Mouse (Mus musculus): ENCODE data around the gene F3.

Gene F3

GRCm38 (mm10) chr3:121722971-121723844 is at the start of gene F3:
Gene F3, plus strand, starts transcription at chr3:121723537.
- DNase-seq (ENCODE audit: low spot score in 2 of 2): peak; percentile 70 to 82

GRCm38 (mm10) chr3:121678935-121679334 is 44.4 kb upstream of the F3 start:
- DNase-seq (ENCODE audit: low spot score in 2 of 2): no peak

GRCm38 (mm10) chr3:121679443-121679842 is 43.9 kb upstream of the F3 start:
- no peak for DNase-seq (ENCODE audit: low spot score in 2 of 2)

- DNase-seq (ENCODE audit: low spot score in 2 of 2): no peak
Measured at GRCm38 (mm10) chr3:121680187-121680586, 43.1 kb upstream of the F3 start.

- no peak for DNase-seq (ENCODE audit: low spot score in 2 of 2)
Measured at GRCm38 (mm10) chr3:121682439-121683411, 40.6 kb upstream of the F3 start.

GRCm38 (mm10) chr3:121684552-121684951 is 38.8 kb upstream of the F3 start:
- no peak for DNase-seq (ENCODE audit: low spot score in 2 of 2)

- DNase-seq (ENCODE audit: low spot score in 2 of 2): no peak
Measured at GRCm38 (mm10) chr3:121684963-121685362, 38.4 kb upstream of the F3 start.

- no peak for DNase-seq (ENCODE audit: low spot score in 2 of 2)
Measured at GRCm38 (mm10) chr3:121685985-121686384, 37.4 kb upstream of the F3 start.

- no peak for DNase-seq (ENCODE audit: low spot score in 2 of 2)
Measured at GRCm38 (mm10) chr3:121686408-121686911, 36.9 kb upstream of the F3 start.

GRCm38 (mm10) chr3:121687741-121688140 is 35.6 kb upstream of the F3 start:
- DNase-seq (ENCODE audit: low spot score in 2 of 2): no peak

GRCm38 (mm10) chr3:121689029-121689428 is 34.3 kb upstream of the F3 start:
- DNase-seq (ENCODE audit: low spot score in 2 of 2): no peak

- no peak for DNase-seq (ENCODE audit: low spot score in 2 of 2)
Measured at GRCm38 (mm10) chr3:121689697-121690096, 33.6 kb upstream of the F3 start.

GRCm38 (mm10) chr3:121693001-121693730 is 30.2 kb upstream of the F3 start:
- no peak for DNase-seq (ENCODE audit: low spot score in 2 of 2)

- DNase-seq (ENCODE audit: low spot score in 2 of 2): no peak
Measured at GRCm38 (mm10) chr3:121693746-121694145, 29.6 kb upstream of the F3 start.

GRCm38 (mm10) chr3:121697169-121697568 is 26.2 kb upstream of the F3 start:
- no peak for DNase-seq (ENCODE audit: low spot score in 2 of 2)

- DNase-seq (ENCODE audit: low spot score in 2 of 2): no peak
Measured at GRCm38 (mm10) chr3:121699401-121699800, 23.9 kb upstream of the F3 start.

- DNase-seq (ENCODE audit: low spot score in 2 of 2): no peak
Measured at GRCm38 (mm10) chr3:121699849-121700248, 23.5 kb upstream of the F3 start.

GRCm38 (mm10) chr3:121700364-121700952 is 22.9 kb upstream of the F3 start:
- DNase-seq (ENCODE audit: low spot score in 2 of 2): no peak

GRCm38 (mm10) chr3:121703155-121703879 is 20.0 kb upstream of the F3 start:
- DNase-seq (ENCODE audit: low spot score in 2 of 2): no peak

- DNase-seq (ENCODE audit: low spot score in 2 of 2): no peak
Measured at GRCm38 (mm10) chr3:121703880-121704243, 19.5 kb upstream of the F3 start.

GRCm38 (mm10) chr3:121706087-121706486 is 17.2 kb upstream of the F3 start:
- DNase-seq (ENCODE audit: low spot score in 2 of 2): no peak

All from heart, adult 9 months (tissue).